Mouse (Mus musculus) left cerebral cortex, adult 11 months (tissue): ENCODE results near the gene Spns2.

Experiments
- DNase-seq: peaks from one replicate; pipeline ENCODE4 v3.0.0; 2022; ENCODE audit warnings: low spot score

Gene Spns2

GRCm38 (mm10) chr11:72500139-72500538 lies 10.4 kb upstream of the Spns2 start:
- DNase-seq: no peak

- DNase-seq: no peak
Observed at GRCm38 (mm10) chr11:72497367-72497766, 7.7 kb upstream of the Spns2 start.

GRCm38 (mm10) chr11:72496775-72497174 lies 7.1 kb upstream of the Spns2 start:
- DNase-seq: no peak

- DNase-seq: no peak
Observed at GRCm38 (mm10) chr11:72496066-72496465, 6.4 kb upstream of the Spns2 start.

- DNase-seq: no peak
Observed at GRCm38 (mm10) chr11:72494046-72494988, 4.6 kb upstream of the Spns2 start.

- peak; percentile 58 for DNase-seq
Observed at GRCm38 (mm10) chr11:72491130-72491960, 1.6 kb upstream of the Spns2 start.

GRCm38 (mm10) chr11:72489397-72489796 lies 307 bp downstream of the Spns2 start:
- DNase-seq: no peak

GRCm38 (mm10) chr11:72488753-72489271 lies 892 bp downstream of the Spns2 start:
- DNase-seq: peak; percentile 68

- no peak for DNase-seq
Observed at GRCm38 (mm10) chr11:72487739-72488138, 2.0 kb downstream of the Spns2 start.

GRCm38 (mm10) chr11:72487171-72487570 lies 2.5 kb downstream of the Spns2 start:
- DNase-seq: no peak

GRCm38 (mm10) chr11:72485960-72486359 lies 3.7 kb downstream of the Spns2 start:
- no peak for DNase-seq

GRCm38 (mm10) chr11:72485157-72485556 lies 4.5 kb downstream of the Spns2 start:
- no peak for DNase-seq

- no peak for DNase-seq
Observed at GRCm38 (mm10) chr11:72484549-72484948, 5.2 kb downstream of the Spns2 start.

- no peak for DNase-seq
Observed at GRCm38 (mm10) chr11:72481952-72482351, 7.8 kb downstream of the Spns2 start.

- DNase-seq: no peak
Observed at GRCm38 (mm10) chr11:72481313-72481712, 8.4 kb downstream of the Spns2 start.

GRCm38 (mm10) chr11:72479499-72479898 lies 10.2 kb downstream of the Spns2 start:
- no peak for DNase-seq

GRCm38 (mm10) chr11:72478228-72478627 lies 11.5 kb downstream of the Spns2 start:
- no peak for DNase-seq

- no peak for DNase-seq
Observed at GRCm38 (mm10) chr11:72477653-72478052, 12.1 kb downstream of the Spns2 start.

- DNase-seq: no peak
Observed at GRCm38 (mm10) chr11:72477182-72477581, 12.5 kb downstream of the Spns2 start.

- DNase-seq: no peak
Observed at GRCm38 (mm10) chr11:72476074-72476625, 13.6 kb downstream of the Spns2 start.

GRCm38 (mm10) chr11:72475408-72475807 lies 14.3 kb downstream of the Spns2 start:
- no peak for DNase-seq

- DNase-seq: no peak
Observed at GRCm38 (mm10) chr11:72474926-72475325, 14.8 kb downstream of the Spns2 start.
